Mouse (Mus musculus): Measurements from ENCODE around the gene Lsm11.

- TF ChIP-seq CTCF (IDR thresholded peaks at IDR 0.05; ENCODE audit: low read depth, low read length) (no peak), TAL1 (conservative IDR thresholded peaks at IDR 0.05; ENCODE audit: low read depth, low read length) (no peak)
These were observed 2.8 kb upstream of the Lsm11 start for GRCm38 (mm10) chr11:45947491-45947890.
